Mouse (Mus musculus) Muller cell, postnatal 12 days (primary cell): ENCODE data around the gene Man2a2.
A peak's percentile ranks its signal among the peaks of the same experiment; 100 is the strongest.
"Not testable (repeated sequence)": the region's sequence is repeated elsewhere in the genome, so short reads cannot be mapped to it uniquely, and the experiment has no call there.

Experiments used
- DNase-seq: peaks from one replicate; pipeline ENCODE4 v3.0.0-alpha.2; 2015; ENCODE audit errors: inconsistent ontology term

Man2a2 gene

GRCm38 (mm10) chr7:80400571-80400970, 29.4 kb upstream of the Man2a2 start:
- DNase-seq = no peak

- peak; percentile 54 for DNase-seq
These were observed 28.9 kb upstream of the Man2a2 start for GRCm38 (mm10) chr7:80400099-80400498.

- DNase-seq = no peak
These were observed 27.7 kb upstream of the Man2a2 start for GRCm38 (mm10) chr7:80398654-80399444.

- DNase-seq = no peak
These were observed 26.8 kb upstream of the Man2a2 start for GRCm38 (mm10) chr7:80397986-80398385.

- DNase-seq = not testable (repeated sequence)
These were observed 25.3 kb upstream of the Man2a2 start for GRCm38 (mm10) chr7:80396427-80396826.

- no peak for DNase-seq
These were observed 23.4 kb upstream of the Man2a2 start for GRCm38 (mm10) chr7:80394600-80394999.

GRCm38 (mm10) chr7:80392119-80392518, 20.9 kb upstream of the Man2a2 start:
- no peak for DNase-seq

- DNase-seq = peak; percentile 61
These were observed 16.7 kb upstream of the Man2a2 start, which contains the start of gene Fes for GRCm38 (mm10) chr7:80387633-80388543. Gene Fes, minus strand, starts transcription at chr7:80387946.

GRCm38 (mm10) chr7:80387033-80387632, 16.0 kb upstream of the Man2a2 start:
- DNase-seq = no peak

- peak; percentile 87 for DNase-seq
These were observed 15.2 kb upstream of the Man2a2 start for GRCm38 (mm10) chr7:80386235-80386930.

- DNase-seq = no peak
These were observed 11.7 kb upstream of the Man2a2 start for GRCm38 (mm10) chr7:80382919-80383318.

GRCm38 (mm10) chr7:80379531-80379930, 8.4 kb upstream of the Man2a2 start:
- no peak for DNase-seq

- peak; percentile 56 for DNase-seq
These were observed 6.3 kb upstream of the Man2a2 start for GRCm38 (mm10) chr7:80377471-80377870.

GRCm38 (mm10) chr7:80376192-80376591, 5.0 kb upstream of the Man2a2 start:
- no peak for DNase-seq

GRCm38 (mm10) chr7:80375376-80376039, 4.3 kb upstream of the Man2a2 start:
- DNase-seq = peak; percentile 83

GRCm38 (mm10) chr7:80374733-80375132, 3.6 kb upstream of the Man2a2 start:
- DNase-seq = no peak

- no peak for DNase-seq
These were observed 3.1 kb upstream of the Man2a2 start for GRCm38 (mm10) chr7:80374280-80374679.

- DNase-seq = no peak
These were observed 2.7 kb upstream of the Man2a2 start for GRCm38 (mm10) chr7:80373850-80374249.

GRCm38 (mm10) chr7:80373352-80373751, 2.2 kb upstream of the Man2a2 start:
- no peak for DNase-seq

- no peak for DNase-seq
These were observed 1.5 kb upstream of the Man2a2 start for GRCm38 (mm10) chr7:80372667-80373066.

GRCm38 (mm10) chr7:80372166-80372565, 991 bp upstream of the Man2a2 start:
- DNase-seq = no peak
